Mouse (Mus musculus): ENCODE results near the gene Matk.

Gene Matk

DNA sequence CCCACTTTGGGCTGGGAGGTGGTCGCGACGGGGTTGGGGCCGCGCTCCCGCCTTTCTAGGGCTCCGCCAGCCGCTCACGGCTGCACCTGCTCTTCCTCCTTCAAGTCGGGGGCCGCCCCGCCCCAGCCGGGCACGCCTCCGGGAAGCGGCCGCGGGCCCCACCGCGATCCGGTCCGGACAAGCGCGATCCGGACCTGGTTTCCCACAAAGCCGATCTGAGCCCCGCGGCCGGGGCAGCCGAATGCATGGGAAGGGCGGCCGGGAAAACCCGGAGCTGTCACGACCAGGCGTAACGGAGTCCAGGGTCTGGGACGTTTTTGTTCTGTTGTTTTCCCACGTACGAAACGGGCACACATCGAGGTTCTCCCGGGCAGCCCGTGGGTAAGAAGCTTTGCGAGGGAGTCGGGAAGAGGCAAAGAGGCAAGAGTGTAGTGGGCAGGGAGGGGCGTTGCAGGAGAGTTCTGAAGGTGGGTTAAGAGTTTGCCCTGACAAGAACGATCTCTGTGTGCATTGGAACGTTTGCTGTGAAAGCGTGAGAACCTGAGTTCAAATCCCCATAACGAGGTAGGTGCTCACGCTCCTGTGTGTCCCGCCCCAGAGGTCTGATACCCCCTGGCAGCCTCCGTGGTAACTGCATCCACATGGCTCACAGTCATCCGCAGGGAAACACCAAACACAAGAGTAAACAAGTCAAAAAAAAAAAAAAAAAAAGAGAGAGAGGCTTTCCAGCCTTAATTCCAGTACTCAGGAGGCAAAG lies 33.1 kb downstream of the Matk start:
- peak; percentile 87 to 97 for DNase-seq (ENCODE audit: low spot score in 2 of 2)

DNA sequence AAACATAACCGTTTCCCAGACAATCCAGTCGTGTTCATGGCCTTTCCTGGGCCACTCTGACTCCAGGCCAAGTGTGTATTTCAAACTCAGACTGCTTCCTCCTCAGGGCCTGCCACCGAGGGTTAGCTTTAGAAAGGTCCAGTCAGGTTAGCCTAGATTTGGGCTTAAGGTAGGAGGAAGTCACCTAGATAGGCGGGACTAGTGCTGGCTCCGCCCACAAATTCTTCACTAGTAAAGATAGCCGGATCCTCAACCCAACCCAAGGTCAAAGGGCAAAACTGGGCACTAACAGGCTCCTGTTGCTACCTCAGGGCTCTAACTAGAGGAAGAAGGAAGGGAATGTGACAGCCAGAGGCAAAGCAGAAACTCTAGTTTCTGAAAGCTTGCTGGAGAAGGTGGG lies 33.9 kb downstream of the Matk start:
- peak in 1 of 2 experiments; percentile 34 for DNase-seq (ENCODE audit: low spot score in 2 of 2)

DNA sequence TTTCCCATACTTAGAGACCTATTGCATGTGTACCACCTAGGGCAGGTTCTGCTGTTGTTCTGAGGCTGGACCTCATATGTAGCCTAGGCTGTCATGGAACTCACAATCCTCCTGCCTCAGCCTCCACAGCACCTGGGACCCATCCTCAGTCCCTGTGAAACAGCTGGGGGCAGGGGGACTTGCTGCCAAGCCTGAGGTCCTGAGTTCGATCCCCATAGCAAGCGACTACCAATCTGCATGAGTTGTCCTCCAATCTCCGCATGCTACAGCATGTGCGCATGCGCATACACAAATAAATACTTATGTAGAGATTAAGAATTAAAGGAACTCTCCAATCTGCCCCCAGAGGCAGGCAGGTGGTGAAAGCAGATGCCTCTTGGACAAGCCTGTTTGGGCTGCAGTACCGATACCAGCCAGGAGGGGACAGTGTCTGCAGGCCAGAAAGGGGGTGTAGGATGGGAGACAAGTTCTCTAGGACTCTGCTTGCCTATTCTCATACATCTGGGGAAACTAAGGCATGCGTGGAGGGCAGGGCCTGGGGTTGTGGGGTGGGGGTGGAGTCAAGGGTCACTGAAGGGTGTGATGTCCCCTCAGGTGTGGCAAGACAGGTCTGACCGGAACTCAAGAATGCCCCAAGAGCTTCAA lies 34.9 kb downstream of the Matk start:
- DNase-seq (ENCODE audit: low spot score in 2 of 2) = peak in 1 of 2 experiments; percentile 55

DNA sequence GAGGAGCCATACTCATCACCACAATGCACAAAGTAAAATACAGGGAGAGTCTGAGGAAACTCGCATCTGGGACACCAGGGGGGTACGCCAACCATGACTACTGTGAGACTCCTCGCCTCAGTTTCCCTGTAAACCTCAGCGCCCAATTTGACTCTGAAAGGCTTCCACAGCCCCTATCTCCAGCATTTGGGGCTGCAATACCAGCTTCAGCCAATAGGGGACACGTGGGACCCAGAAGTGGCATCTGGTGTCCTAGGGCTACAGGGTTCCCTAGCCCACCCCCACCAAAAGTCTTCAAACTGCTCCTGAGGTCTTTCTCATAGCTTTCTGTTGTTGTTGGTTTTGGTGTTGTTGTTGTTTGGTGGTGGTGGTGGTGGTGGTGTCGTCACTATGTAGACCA lies 35.9 kb downstream of the Matk start:
- DNase-seq (ENCODE audit: low spot score in 2 of 2) = peak in 1 of 2 experiments; percentile 18

DNA sequence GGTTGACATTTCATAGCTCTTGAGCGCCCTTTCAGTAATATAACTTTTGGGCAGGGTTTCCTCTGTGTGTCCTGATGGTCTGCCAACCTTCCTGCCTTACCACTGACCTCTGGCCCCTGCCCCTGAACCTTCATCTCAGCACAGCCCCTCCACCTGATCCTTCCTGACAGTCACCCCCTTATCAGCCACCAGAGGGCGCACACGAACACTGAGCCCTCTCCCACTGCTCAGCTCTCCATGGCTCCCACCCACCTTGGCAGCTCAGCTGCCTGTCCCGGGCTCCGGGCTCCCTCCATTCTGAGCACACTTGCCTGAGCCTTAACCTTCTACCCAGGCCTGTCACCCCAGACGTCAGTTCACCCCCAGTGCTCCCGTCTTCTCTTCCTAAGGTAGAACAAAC lies 36.5 kb downstream of the Matk start:
- peak; percentile 34 to 44 for DNase-seq (ENCODE audit: low spot score in 2 of 2)

DNA sequence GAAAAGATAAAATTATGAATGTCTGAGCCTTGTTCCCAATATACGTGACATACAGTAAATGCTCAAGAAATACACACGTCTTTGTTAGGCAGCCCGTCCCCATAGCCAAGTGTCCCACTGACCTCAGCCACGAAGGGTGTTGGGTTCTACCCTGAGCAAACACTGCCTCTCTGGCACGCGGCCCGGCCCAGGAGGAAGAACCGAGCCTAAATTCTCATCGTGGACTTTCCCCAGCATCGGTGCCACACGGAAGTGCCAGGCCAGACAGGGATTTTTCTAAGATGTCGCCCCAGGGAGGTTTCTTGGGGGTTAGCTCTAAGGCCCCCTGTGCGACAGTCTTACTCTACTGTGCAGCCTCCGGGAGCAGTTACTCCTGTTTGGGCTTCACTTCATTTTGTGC lies 37.1 kb downstream of the Matk start:
- peak; percentile 54 to 71 for DNase-seq (ENCODE audit: low spot score in 2 of 2)

DNA sequence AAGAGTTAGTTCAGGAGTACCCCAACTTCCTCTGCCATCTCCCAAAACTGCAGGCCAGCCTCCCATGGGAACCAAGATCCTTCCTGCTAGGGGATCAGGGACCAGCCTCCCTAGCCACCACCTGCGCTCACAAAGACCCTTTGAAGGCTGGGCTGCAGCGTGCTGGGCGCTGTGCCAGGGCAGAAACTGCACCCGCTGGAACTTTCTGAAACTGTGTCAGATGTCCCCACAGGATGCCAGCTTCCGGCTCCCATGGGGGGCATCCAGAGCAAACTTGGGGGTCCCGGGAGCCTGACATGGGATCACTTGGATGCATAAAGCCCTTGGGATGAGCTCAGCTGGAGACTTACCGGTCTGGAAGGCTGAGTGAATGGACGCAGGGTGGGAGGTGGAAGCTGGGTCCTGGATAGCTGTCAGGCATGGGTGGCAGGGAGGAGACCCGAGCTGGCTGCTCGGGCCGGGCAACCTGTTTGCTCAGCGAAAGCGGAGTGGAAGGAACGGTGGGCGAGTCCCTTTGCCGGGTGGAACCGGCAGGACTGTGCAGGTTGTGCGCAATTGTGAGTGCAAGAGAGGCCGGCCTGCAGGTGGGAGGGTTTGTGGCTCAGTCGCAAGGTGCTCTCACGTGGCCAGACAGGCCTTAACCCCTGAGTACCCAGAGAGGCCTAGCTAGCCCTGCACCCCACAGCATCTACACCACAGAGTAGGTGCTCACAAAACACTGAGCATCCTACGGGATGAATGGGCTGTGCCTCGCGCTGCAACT lies 38.1 kb downstream of the Matk start:
- DNase-seq (ENCODE audit: low spot score in 2 of 2) = peak; percentile 65 to 73

DNA sequence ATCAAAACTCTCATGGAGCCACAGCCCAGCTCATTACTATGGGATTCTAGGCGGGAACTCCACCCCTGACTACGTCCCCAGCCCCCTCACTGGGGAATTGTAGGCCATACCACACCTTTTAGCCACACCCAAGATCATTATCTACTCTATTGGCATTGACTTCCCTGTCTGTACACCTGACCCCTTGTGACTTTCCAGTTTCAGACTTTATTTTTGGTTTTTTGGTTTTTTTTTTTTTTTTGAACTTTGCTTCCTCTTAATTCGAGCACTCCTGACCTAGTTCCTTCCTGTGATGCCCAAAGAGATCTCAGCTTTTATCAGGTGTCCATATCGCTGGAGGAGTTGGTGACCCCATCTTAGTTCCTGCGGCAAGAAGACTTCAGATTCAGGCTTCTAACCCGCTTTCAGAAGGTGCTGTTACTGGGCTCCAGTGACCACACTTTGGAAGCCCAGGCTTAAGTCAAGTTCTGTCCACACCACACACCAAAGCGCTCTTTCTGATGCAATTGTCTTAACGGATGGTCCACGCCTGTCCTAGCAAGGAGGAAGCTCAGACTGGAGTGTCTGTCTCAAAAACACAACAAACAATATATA lies 38.9 kb downstream of the Matk start, which contains the start of gene Tjp3:
Tjp3 (minus strand) TSS at position 71 of the 594 bp plus-strand sequence.
- no peak for DNase-seq (ENCODE audit: low spot score in 2 of 2)

DNA sequence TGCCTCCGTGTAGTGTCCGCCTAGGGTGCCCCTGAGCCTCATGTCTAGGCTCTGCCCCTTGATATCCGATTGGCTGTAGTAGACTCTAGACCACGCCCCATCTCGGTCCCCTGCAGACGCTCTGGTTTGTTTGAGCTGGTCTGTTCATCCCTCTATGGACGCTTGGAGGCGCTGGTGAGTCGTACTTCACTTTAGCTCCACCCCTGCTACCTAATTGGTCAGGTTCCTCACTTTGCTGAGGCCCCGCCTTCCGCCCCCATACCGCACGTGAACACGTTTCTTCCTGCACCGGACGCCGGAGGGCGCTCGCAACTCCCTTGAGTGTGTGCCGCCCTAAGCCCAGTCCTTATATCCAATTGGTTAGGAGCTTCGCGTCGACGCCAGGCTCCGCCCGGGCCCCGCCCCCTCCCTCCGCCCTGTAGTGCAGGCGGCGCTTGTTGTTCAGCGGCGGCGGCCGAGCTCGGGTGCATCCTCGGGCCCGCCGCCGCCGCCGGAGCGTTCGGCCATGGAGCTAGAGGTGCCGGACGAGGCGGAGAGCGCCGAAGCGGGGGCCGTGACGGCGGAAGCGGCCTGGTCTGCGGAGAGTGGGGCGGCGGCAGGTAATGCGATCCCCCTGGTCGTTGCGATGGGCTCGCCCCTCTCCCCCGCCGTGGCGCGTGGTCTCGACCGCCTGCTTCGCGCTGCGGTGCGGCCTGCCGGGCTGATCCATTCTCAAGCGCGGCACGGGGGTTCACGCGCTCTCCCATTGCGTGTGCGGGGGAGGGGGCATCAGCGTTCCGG lies 40.0 kb downstream of the Matk start, which contains the start of gene Pip5k1c:
Pip5k1c (plus strand) TSS at position 410 of the 780 bp plus-strand sequence.
- DNase-seq (ENCODE audit: low spot score in 2 of 2) = peak; percentile 96 to 98

DNA sequence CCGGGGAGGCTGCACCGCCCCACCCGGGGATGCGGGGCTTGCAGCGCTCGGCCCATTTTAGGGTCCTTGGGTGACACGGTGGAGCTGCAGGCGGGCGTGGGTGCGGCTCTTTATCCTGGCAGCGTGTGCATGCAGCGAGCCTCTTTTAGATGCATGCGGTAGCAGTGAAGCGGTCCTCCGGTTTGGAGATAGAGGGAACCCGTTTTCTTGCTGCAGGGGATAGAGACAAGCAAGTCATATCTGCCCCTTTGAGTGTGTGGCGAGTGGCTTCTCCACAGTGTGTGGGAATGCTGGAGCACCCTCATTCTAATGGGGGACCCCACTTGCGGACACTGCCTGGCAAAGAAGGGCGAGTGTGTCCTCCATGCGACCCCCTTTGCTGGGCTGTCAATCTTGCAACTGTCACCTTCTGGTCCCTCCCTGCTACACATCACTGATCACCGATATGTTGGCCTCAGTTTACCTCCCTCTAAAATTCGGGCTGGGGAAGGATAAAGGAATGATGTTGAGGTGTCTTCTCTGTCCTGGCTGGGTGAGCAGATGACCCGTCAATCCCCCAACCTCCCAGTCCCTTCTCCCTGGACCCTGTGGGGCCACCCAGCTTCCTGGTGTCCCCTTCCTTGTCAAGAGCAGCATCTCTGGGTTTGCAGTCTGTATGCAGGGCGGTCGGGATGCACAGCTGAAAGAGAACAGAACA lies 40.7 kb downstream of the Matk start:
- no peak for DNase-seq (ENCODE audit: low spot score in 2 of 2)

DNA sequence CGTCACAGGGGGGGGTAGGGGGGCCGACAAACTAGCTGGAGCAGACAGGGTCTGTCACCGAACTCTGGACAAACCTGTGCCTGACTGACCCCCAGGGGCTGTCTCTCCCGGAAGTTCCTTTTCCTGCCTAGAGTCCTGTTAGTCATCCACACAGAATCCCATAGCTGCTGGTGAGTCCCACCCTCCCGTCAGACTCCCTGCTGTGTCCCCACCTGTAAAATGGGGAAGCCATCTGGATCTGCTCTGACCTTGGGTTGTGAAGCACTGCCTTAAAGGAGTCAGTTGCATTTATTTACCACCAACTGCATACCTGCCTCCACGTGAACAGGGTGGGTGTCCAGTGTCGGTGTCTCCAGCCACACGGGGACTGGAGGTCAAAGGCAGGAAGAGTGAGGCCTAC lies 41.7 kb downstream of the Matk start:
- DNase-seq (ENCODE audit: low spot score in 2 of 2) = no peak

DNA sequence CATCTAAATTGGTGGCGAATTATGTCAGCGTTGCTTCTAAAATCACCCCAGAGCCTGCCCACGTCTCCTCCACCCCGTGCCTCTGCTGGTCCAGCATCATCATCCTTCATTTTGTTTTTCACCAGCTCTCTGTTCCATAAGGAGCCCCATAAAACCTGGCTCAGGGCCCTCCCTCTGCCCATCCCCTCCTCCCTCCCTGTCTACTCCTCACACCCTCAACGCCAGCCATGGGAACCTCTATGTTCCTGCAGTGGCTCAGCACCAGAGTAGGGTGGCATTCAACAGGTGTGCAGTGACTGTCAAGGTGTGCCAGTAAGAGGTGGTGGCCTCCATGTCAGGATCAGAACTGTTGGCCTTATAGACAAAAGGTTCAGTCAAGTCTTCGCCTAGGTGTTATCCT lies 42.5 kb downstream of the Matk start:
- DNase-seq (ENCODE audit: low spot score in 2 of 2) = no peak

DNA sequence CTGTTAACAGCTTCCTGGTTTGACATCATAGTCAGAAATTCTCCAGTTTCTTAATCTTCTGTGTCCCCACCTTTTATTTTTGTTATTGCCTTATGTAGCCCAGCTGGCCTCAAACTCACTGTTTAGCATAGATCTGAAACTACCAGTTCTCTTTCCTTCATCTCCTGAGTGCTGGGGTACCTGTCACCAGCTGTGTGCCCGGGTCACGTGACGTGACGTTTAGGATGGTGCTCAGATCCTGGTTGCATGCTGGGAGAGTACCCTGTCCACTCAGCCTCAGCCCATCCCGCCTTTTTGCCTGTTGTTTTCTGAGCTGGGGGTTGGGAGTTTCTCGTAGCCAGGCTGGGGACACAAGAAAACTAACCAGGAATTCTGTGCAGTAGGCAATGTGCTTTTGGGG lies 44.5 kb downstream of the Matk start:
- DNase-seq (ENCODE audit: low spot score in 2 of 2) = no peak

DNA sequence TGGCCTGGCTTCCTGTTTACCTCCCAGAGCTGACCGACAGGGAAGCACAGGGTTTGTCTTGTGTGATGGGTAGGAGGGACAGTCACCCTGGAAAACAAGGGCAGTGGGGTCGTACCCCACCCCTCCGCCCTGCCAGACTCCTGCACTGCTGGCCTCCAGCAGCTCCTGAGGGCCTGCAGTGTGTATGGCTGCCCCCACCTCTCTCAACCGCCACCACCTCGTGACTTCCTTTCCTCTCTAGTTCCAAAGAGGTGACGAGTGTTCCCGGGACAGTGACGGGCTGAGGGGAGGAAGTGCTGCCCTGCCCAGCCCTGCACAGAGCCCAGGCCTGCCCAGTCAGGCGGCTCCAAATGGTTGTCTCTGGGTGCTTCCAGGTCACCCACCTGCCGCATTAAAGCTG lies 45.1 kb downstream of the Matk start:
- DNase-seq (ENCODE audit: low spot score in 2 of 2) = no peak

DNA sequence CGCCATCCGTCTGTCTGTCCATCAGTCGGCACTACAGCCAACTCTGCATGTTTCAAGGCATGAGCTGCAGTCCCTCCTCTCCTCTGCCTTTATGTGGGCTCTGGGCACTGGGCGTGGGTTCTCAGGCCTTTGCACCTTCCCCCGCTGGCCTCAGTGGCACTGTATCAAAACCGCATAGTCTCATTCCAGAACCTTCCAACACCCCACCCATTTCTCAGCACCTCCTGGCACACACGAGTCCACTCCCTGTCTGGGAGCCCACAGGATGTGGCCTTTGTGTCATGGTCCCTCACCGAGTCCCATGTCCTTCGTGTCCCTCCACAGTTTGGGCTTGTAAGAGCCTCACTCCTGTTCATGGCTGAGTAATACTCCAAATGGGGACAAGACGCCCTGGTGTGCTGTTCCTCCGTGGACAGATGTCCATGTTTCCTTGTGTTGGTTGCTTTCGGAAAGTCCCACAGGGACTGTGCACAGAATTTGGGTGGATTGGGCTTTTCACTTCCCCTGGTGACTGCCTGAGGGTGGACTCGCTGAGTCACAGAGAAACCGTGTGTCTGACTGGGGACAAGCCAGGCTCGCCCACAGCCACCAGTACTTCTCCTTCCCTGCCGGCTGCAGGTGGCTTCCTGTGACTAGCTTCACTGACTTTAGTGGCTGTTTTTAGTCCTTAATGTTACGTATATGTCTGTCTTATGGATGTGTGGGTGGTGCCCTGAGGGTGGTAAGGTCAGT lies 45.8 kb downstream of the Matk start:
- no peak for DNase-seq (ENCODE audit: low spot score in 2 of 2)

DNA sequence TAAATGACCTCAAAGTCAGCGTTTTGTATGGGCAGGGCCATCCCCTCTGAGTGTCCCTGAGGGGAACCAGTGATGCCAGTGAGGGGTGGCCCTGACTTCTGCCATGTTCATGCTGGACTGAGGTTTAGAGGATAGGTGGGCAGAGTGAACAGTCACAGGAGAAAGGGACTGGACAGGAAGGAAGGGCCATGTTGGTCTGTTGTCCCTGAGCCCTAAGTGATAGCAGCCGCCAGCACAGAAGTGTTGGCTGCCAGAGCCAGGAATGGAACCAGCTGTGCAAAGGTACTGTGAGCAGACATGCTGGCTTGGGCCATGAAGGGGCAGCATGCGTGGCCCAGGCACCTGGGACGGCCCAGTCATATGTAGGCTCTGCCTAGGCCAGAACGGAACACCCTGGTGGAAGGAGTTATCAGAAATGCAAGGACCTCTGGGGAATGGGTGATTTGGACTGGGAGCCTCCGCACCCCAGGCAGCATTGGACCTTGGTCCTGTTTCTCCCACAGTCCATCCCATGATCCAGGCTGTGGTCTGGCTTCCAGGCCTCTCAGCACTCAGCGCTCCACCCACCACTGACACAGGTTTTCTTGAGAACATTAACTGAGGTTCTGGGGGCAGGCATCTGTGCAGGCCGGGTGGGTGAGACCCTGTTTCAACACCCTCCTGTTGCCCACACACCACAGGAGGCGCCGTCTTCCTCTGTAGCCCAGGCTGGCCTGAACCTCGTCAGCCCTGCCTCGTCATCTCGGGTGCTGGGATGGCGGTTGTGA lies 47.0 kb downstream of the Matk start:
- DNase-seq (ENCODE audit: low spot score in 2 of 2) = no peak

DNA sequence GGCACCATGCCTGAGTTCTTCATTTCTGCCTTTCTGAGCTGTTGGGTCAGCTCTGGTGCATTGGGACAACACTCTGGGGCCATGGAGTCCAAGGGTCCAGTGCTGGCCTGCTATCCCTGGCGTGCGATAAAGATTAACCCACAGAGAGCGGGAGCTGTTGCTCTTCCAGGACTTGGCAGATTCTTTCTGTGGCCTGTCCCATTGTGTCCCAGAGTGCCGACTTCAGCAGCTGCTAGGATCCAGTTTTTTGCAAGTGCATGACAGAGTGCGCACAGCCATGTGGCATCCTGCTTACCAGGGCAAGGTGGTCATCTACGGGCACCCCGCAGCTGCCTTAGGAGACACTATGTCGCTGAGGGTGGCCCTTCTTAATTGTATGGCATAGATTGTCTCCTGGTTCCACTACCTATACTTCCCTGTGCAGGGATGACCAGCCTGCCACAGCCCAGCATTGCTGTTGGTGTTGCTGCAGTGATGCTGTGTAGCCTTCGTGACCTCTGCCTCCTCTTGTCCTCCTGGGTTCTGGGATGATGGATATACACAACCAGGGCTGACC lies 47.7 kb downstream of the Matk start:
- no peak for DNase-seq (ENCODE audit: low spot score in 2 of 2)

DNA sequence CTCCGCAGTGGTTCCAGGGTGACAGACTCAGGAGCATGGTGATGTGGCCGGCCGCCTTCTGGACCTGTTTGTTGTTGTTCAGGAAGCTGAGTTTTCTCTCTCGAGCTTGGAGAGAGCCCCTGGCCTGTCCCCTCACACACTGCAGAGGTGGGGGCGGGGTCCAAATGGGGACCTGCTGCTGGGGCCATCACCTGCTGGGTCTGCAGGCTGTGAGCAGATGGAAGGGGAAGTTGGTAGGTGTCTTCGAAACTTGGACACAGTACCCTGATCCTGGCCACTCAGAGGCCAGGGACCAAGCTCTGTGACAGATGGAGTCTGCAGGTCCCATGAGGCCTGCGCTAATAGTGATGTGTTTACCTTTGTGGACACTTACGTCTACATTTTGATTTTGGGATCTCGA lies 48.6 kb downstream of the Matk start:
- no peak for DNase-seq (ENCODE audit: low spot score in 2 of 2)

DNA sequence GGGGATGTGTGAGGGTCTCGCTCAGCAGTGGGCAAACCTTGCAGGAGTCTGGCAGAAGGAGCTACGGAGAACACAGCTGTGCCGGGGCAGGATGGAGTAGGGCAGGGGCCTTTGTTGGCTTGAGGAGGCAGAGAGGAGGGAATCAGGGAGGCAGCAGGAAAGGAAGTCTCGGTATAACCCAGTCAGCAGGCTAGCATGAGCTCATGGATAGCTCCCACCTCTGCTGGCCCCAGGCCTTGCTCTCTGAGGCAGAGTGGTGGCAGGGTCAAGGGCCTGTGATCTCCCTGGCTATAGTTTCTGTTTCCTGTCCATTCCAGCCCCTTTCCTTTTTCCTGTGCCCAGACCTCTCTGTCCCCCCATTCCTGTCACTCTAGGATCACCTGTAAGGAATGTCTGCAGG lies 49.6 kb downstream of the Matk start:
- no peak for DNase-seq (ENCODE audit: low spot score in 2 of 2)

Data from urinary bladder, adult 18-20 months (tissue).